Mouse (Mus musculus): ENCODE results near the gene Trim32.

- TF ChIP-seq CTCF (IDR thresholded peaks at IDR 0.05; ENCODE audit: low read depth) (no peak), EP300 (IDR thresholded peaks at IDR 0.05; ENCODE audit: low read depth) (no peak)
Measured at GRCm38 (mm10) chr4:65610896-65611295, 6.1 kb downstream of the Trim32 start.
